Mouse (Mus musculus) cortical plate, adult 2 months (tissue): ENCODE results near the gene Eef1akmt3. TPM values are rescaled to one million over a fixed set of nuclear protein-coding genes. Genes with fewer than 3 reads are reported as not detected.

Experiments
- H3K27ac ChIP-seq: fragments of 200-500 bp; 2 replicates; pipeline ENCODE4 v1.5.1; 2012; ENCODE audit warnings: low read length, control low read depth, inconsistent platforms; ENCODE audit not compliant: insufficient read depth
- H3K4me1 ChIP-seq: fragments of 200-500 bp; 2 replicates; pipeline ENCODE4 v1.6.1; 2011; ENCODE audit warnings: low read length; ENCODE audit not compliant: control insufficient read depth, insufficient read depth
- H3K4me3 ChIP-seq: fragments of 200-500 bp; 2 replicates; pipeline ENCODE4 v1.5.1; 2011; ENCODE audit warnings: mild to moderate bottlenecking, low read length, control low read depth; ENCODE audit not compliant: insufficient read depth
- CTCF ChIP-seq: fragments of 200-500 bp; IDR thresholded peaks from 2 replicates; pipeline ENCODE4 v1.5.1; 2011; ENCODE audit warnings: mild to moderate bottlenecking, control low read depth, low read length; ENCODE audit not compliant: insufficient read depth; ENCODE audit errors: extremely low read depth
- POLR2A ChIP-seq: fragments of 200-500 bp; IDR thresholded peaks from 2 replicates; pipeline ENCODE4 v1.6.1; 2011; ENCODE audit warnings: mild to moderate bottlenecking, low read length, control low read depth; ENCODE audit not compliant: insufficient read depth; ENCODE audit errors: extremely low read depth
- polyA plus RNA-seq: library from polyadenylated mRNA; depleted of rRNA; stranded (reverse); fragments of >200 nt; gene quantifications from 2 replicates; pipeline ENCODE4 v1.2.3, GENCODE M21; 2012

Eef1akmt3 gene
- polyA plus RNA-seq, 1 experiment, result 0.21 TPM

- Histone ChIP-seq H3K4me3 (no peak overlapping the region), H3K4me1 (no peaks in the 10 kb centered on the region), H3K27ac (no peak overlapping the region)
- TF ChIP-seq CTCF, result no peak
- TF ChIP-seq POLR2A, result no peak
Measured at GRCm38 (mm10) chr10:127003334-127003733, 38.0 kb downstream of the Eef1akmt3 start.

GRCm38 (mm10) chr10:127002765-127003164 is 38.5 kb downstream of the Eef1akmt3 start:
- Histone ChIP-seq H3K4me1 (no peaks in the 10 kb centered on the region), H3K4me3 (no peak overlapping the region), H3K27ac (no peak overlapping the region)
- TF ChIP-seq POLR2A (no peak), CTCF (no peak)

- no peak overlapping the region for H3K4me3 ChIP-seq
- TF ChIP-seq CTCF, result no peak
- no peak for TF ChIP-seq POLR2A
Measured at GRCm38 (mm10) chr10:127002056-127002455, 39.3 kb downstream of the Eef1akmt3 start.

GRCm38 (mm10) chr10:127001297-127001696 is 40.0 kb downstream of the Eef1akmt3 start:
- Histone ChIP-seq H3K27ac (no peak overlapping the region), H3K4me3 (no peak overlapping the region), H3K4me1 (no peaks in the 10 kb centered on the region)
- TF ChIP-seq CTCF (no peak), POLR2A (no peak)

More at GRCm38 (mm10) chr10:127002056-127002455, 39.3 kb downstream of the Eef1akmt3 start:
- H3K4me1 ChIP-seq, result no peaks in the 10 kb centered on the region
- H3K27ac ChIP-seq, result no peak overlapping the region

GRCm38 (mm10) chr10:127000529-127000928 is 40.8 kb downstream of the Eef1akmt3 start, which contains the start of gene Avil:
Avil (plus strand) TSS chr10:127000709.
- Histone ChIP-seq H3K4me1 (no peaks in the 10 kb centered on the region), H3K27ac (no peak within 1 kb of the TSS), H3K4me3 (no peak within 1 kb of the TSS)
- TF ChIP-seq CTCF (no peak), POLR2A (no peak)

- Histone ChIP-seq H3K4me1 (no peaks in the 10 kb centered on the region), H3K27ac (no peak overlapping the region), H3K4me3 (no peak overlapping the region)
- TF ChIP-seq CTCF (no peak), POLR2A (no peak)
Measured at GRCm38 (mm10) chr10:126997340-126998113, 43.8 kb downstream of the Eef1akmt3 start.

GRCm38 (mm10) chr10:126993621-126994020 is 47.7 kb downstream of the Eef1akmt3 start:
- Histone ChIP-seq H3K4me1 (no peaks in the 10 kb centered on the region), H3K27ac (no peak overlapping the region), H3K4me3 (no peak overlapping the region)
- no peak for TF ChIP-seq POLR2A

- TF ChIP-seq CTCF, result no peak
- TF ChIP-seq POLR2A, result no peak
- Histone ChIP-seq H3K4me1 (peaks cover 2% of the 10 kb centered on the region; the same call in 1 of the 2 replicates), H3K4me3 (no peak overlapping the region), H3K27ac (no peak overlapping the region)
Measured at GRCm38 (mm10) chr10:126991676-126992075, 49.6 kb downstream of the Eef1akmt3 start.

- TF ChIP-seq CTCF (peak; percentile 95), POLR2A (no peak)
- Histone ChIP-seq H3K4me1 (peaks cover 6% of the 10 kb centered on the region; the same call in 1 of the 2 replicates), H3K27ac (no peak overlapping the region), H3K4me3 (no peak overlapping the region)
Measured at GRCm38 (mm10) chr10:126990313-126991056, 50.8 kb downstream of the Eef1akmt3 start.
